Mouse (Mus musculus): ENCODE results near the gene Serinc5.

GRCm38 (mm10) chr13:92732836-92733235, 121.9 kb downstream of the Serinc5 start:
- no peak for TF ChIP-seq CTCF (IDR thresholded peaks at IDR 0.05; ENCODE audit: low read depth)
- TF ChIP-seq EP300 (IDR thresholded peaks at IDR 0.05; ENCODE audit: low read depth): no peak

All from liver, postnatal 0 days (tissue).